Mouse (Mus musculus): ENCODE data around the gene Pip4p1.
A peak's percentile ranks its signal among the peaks of the same experiment; 100 is the strongest.

DNA sequence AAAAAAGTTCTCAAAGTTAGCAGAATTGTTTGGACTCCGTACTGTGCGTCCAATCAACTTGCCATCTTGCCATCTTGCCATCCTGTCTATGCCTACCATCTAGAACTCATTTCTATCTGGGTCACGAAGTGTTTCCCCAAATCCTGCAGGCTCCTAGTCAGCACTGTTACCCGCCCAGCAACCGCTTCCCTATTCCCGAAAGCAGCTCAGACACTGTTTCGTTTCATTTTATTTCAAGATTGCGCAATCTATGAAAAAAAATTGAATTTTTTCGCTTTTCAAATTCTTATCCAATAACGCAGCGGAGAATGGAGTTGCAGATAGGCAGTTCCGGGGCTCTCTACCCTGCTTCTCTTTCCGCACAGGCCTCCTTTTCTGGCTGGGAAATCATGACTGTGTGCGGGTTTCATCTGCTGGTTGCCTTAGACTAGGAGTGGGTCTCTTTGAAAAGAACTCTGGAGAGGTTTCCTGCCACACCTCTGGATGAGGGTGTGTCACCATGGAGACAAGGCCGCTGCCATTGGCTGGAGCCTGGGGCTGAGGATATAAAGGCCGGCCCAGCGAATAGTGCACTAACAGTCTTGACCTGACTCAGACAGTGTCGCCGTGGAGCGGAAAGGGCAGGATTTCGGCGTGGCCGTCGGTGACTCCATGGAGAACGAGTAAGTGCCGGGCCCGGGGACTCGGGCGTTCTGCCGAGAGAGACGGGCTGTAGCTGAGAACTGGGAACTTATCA lies 13.4 kb upstream of the Pip4p1 start, which contains the start of gene Gm49342:
- peak; percentile 87 for TF ChIP-seq POLR2A (IDR thresholded peaks at IDR 0.05; ENCODE audit: control insufficient read depth, low read depth, low read length)
- TF ChIP-seq CTCF (IDR thresholded peaks at IDR 0.05; ENCODE audit: control insufficient read depth, insufficient read depth, insufficient replicate concordance, low read depth, low read length) = peak; percentile 22; the same call in 1 of the 2 replicates

Data from testis, adult 2 months (tissue).